ENCODE assay signal across 27 mouse cellular contexts in the genomic region with DNA sequence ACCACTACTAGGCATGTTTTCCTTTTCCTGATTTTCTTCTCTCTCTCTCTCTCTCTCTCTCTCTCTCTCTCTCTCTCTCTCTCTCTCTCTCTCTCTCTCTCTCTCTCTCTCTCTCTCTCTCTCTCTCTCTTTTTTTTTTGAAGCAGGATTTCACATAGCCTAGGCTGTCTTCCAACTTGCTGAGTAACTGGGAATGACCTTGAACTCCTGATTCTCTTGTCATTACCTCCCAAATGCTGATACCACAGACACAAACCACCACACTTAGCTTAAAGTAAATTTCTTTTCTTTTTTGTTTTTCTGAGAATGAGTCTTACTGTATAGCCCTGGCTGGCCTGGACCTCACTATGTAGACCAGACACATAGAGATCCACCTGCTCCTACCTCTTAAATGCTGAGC. TPM values are rescaled to one million over a fixed set of nuclear protein-coding genes. Genes with fewer than 3 reads are reported as not detected.
A peak's percentile ranks its signal among the peaks of the same experiment; 100 is the strongest.
DNase-seq lines count a peak whose midpoint lies in the region; ATAC-seq and TF ChIP-seq lines count a peak whose summit lies in the region.
"Had no signal": no experiment of that assay in that cellular context is flagged by ENCODE, and none has a peak within 500 bp of the region (broad histone marks: within the 10 kb centered on the region; RNA-seq: fewer than 3 reads in every experiment).

No protein-coding gene starts in this region.

- TF ChIP-seq EP300 in heart, postnatal 0 days (IDR thresholded peaks at IDR 0.05; ENCODE audit: low read depth): no peak

- no peak overlapping the region for H3K9ac ChIP-seq in heart, postnatal 0 days (replicated peaks; ENCODE audit: low read depth, low read length)
- H3K9ac ChIP-seq: embryonic facial prominence, embryonic 13.5 days; limb, embryonic 13.5 days had no signal

- ATAC-seq in heart, postnatal 0 days (ENCODE audit: insufficient read depth, low read depth): no peak
- ATAC-seq: forebrain, embryonic 14.5 days; hindbrain, postnatal 0 days; intestine, postnatal 0 days had no signal

- H3K4me2 ChIP-seq in heart, postnatal 0 days (ENCODE audit: low read depth, low read length): no peak overlapping the region
- H3K4me2 ChIP-seq: embryonic facial prominence, embryonic 13.5 days; limb, embryonic 13.5 days had no signal

- no peaks in the 10 kb centered on the region for H3K27me3 ChIP-seq in heart, postnatal 0 days (ENCODE audit: control insufficient read depth, insufficient read depth, low read length)
- H3K27me3 ChIP-seq in thymus, adult 2 months (ENCODE audit: control insufficient read depth, insufficient read depth, low read length): no peaks in the 10 kb centered on the region
- H3K27me3 ChIP-seq: embryonic facial prominence, embryonic 13.5 days; limb, embryonic 13.5 days had no signal

- H3K4me1 ChIP-seq in heart, postnatal 0 days (ENCODE audit: control insufficient read depth, insufficient read depth): peaks cover 13% of the 10 kb centered on the region
- H3K4me1 ChIP-seq in thymus, adult 2 months (replicated peaks; ENCODE audit: control insufficient read depth, insufficient read depth, low read length): peaks cover 16% of the 10 kb centered on the region

- H3K36me3 ChIP-seq in heart, postnatal 0 days (replicated peaks; ENCODE audit: control insufficient read depth, insufficient read depth, low read length): 0 out of 2 replicates have a peak, but pooled peaks cover 4% of the 10 kb centered on the region
- no peaks in the 10 kb centered on the region; the same call in 1 of the 2 replicates for H3K36me3 ChIP-seq in thymus, adult 2 months (ENCODE audit: control insufficient read depth, insufficient read depth, low read length)
- H3K36me3 ChIP-seq: embryonic facial prominence, embryonic 13.5 days; heart, embryonic 10.5 days; hindbrain, embryonic 10.5 days; limb, embryonic 13.5 days had no signal

- no peak overlapping the region for H3K4me3 ChIP-seq in heart, postnatal 0 days (ENCODE audit: low read depth, low read length)
- no peak overlapping the region for H3K4me3 ChIP-seq in thymus, adult 2 months (ENCODE audit: control insufficient read depth, insufficient read depth, low read length)
- H3K4me3 ChIP-seq: embryonic facial prominence, embryonic 13.5 days; heart, embryonic 10.5 days; hindbrain, embryonic 10.5 days; limb, embryonic 13.5 days; midbrain, embryonic 10.5 days had no signal

- no peak for TF ChIP-seq POLR2A in thymus, adult 2 months (IDR thresholded peaks at IDR 0.05; ENCODE audit: control insufficient read depth, extremely low read depth, insufficient read depth, low read length, poor library complexity)

- H3K9me3 ChIP-seq in heart, postnatal 0 days (replicated peaks; ENCODE audit: control insufficient read depth, low read length): no peaks in the 10 kb centered on the region
- H3K9me3 ChIP-seq: embryonic facial prominence, embryonic 13.5 days; heart, embryonic 10.5 days; hindbrain, embryonic 10.5 days; limb, embryonic 13.5 days; midbrain, embryonic 10.5 days had no signal

- intact Hi-C loops in heart, postnatal 25 days (cut with DNase I): loop anchor here (5.0 kb wide), 1 partner anchor 102 kb away; a partner anchor contains a TSS

- H3K27ac ChIP-seq in heart, postnatal 0 days (ENCODE audit: low read depth): peak overlapping the region; percentile 46; the same call in 1 of the 2 replicates
- peak overlapping the region; percentile 61; the same call in 1 of the 2 replicates for H3K27ac ChIP-seq in thymus, adult 2 months (ENCODE audit: control insufficient read depth, insufficient read depth, low read length)
- H3K27ac ChIP-seq: embryonic facial prominence, embryonic 13.5 days; heart, embryonic 10.5 days; hindbrain, embryonic 10.5 days; hindbrain, postnatal 0 days; limb, embryonic 13.5 days; midbrain, embryonic 10.5 days had no signal

- TF ChIP-seq CTCF in heart, postnatal 0 days (IDR thresholded peaks at IDR 0.05; ENCODE audit: low read depth): no peak
- no peak for TF ChIP-seq CTCF in thymus, adult 2 months (IDR thresholded peaks at IDR 0.05; ENCODE audit: borderline replicate concordance, control insufficient read depth, extremely low read depth, insufficient read depth, low read length, poor library complexity)

- DNase-seq in adrenal gland, postnatal 14 days: peak; percentile 46
- DNase-seq in adrenal gland, adult 18-20 months (ENCODE audit: low spot score in 2 of 2): no peak
- DNase-seq in heart, postnatal 0 days (ENCODE audit: low spot score): no peak
- DNase-seq in heart, postnatal 25 days (ENCODE audit: low spot score): no peak
- DNase-seq in thymus, adult 2 months: no peak
- DNase-seq in thymus, postnatal 14 days: no peak
- no peak for DNase-seq in cerebellum, adult 9-10 months
- DNase-seq in kidney, adult 18-20 months: no peak
- DNase-seq: cerebellum, postnatal 10 days; retina, postnatal 1 day had no signal

RNA-seq across cellular contexts. Expression of a gene that starts 4.0 kb away (rescaled TPM):
- total RNA-seq in adrenal gland, postnatal 14 days (2021): 75.6 and 77.2 TPM in 2 replicates
- 10 to 100 TPM; 74.2 to 88.0 TPM for total RNA-seq in adrenal gland, adult 18-20 months (2021)
- total RNA-seq in heart, postnatal 0 days (2014; rRNA removed; ENCODE audit: low replicate concordance): 50.3 and 54.2 TPM in 2 replicates
- polyA plus RNA-seq in heart, postnatal 0 days (2015; fragmentation: Nextera tagmentation; extraction: Ambion mirVana): 45.3 and 45.4 TPM in 2 replicates
- 100 to 1,000 TPM; 122 to 126 TPM for total RNA-seq in heart, postnatal 25 days (2021)
- polyA plus RNA-seq in thymus, adult 2 months (2012; rRNA removed): 19.7 and 21.2 TPM in 2 replicates

RNA-seq across cellular contexts. Expression of a gene that starts 15.2 kb away (rescaled TPM):
- total RNA-seq in adrenal gland, postnatal 14 days (2021): 6.2 and 6.8 TPM in 2 replicates
- 1 to 10 TPM; 5.0 to 5.6 TPM for total RNA-seq in adrenal gland, adult 18-20 months (2021)
- total RNA-seq in heart, postnatal 0 days (2014; rRNA removed; ENCODE audit: low replicate concordance): 11.1 and 18.1 TPM in 2 replicates
- polyA plus RNA-seq in heart, postnatal 0 days (2015; fragmentation: Nextera tagmentation; extraction: Ambion mirVana): 26.8 and 30.3 TPM in 2 replicates
- total RNA-seq in heart, postnatal 25 days (2021): 1 to 10 TPM; 7.4 to 8.0 TPM
- 2.5 and 3.8 TPM in 2 replicates for polyA plus RNA-seq in thymus, adult 2 months (2012; rRNA removed)

RNA-seq across cellular contexts. Expression of a gene that starts 34.4 kb away (rescaled TPM):
- total RNA-seq in adrenal gland, postnatal 14 days (2021): not detected in 2 replicates
- 1 to 10 TPM in 1 of 2 experiments, under 1 TPM in 1; 0.33 to 1.3 TPM for total RNA-seq in adrenal gland, adult 18-20 months (2021)
- total RNA-seq in heart, postnatal 0 days (2014; rRNA removed; ENCODE audit: low replicate concordance): not detected in 2 replicates
- not detected in 2 replicates for polyA plus RNA-seq in heart, postnatal 0 days (2015; fragmentation: Nextera tagmentation; extraction: Ambion mirVana)
- not detected for total RNA-seq in heart, postnatal 25 days (2021)
- polyA plus RNA-seq in thymus, adult 2 months (2012; rRNA removed): 0.23 TPM in 2 replicates
- total RNA-seq: gastrocnemius, postnatal 14 days; hindbrain, postnatal 0 days; layer of hippocampus, adult 18-20 months; layer of hippocampus, postnatal 25 days; midbrain, postnatal 0 days had no signal
- polyA plus RNA-seq: C2C12; embryonic facial prominence, embryonic 13.5 days; forebrain, embryonic 14.5 days; heart, embryonic 10.5 days; hindbrain, embryonic 10.5 days; hindbrain, postnatal 0 days; intestine, postnatal 0 days; limb, embryonic 13.5 days; midbrain, embryonic 10.5 days; midbrain, postnatal 0 days; neural tube, embryonic 11.5 days; stomach, embryonic 16.5 days; thymus, postnatal 0 days had no signal

RNA-seq across cellular contexts. Expression of a gene that starts 53.0 kb away (rescaled TPM):
- total RNA-seq in adrenal gland, postnatal 14 days (2021): not detected in 2 replicates
- total RNA-seq in adrenal gland, adult 18-20 months (2021): not detected
- total RNA-seq in heart, postnatal 0 days (2014; rRNA removed; ENCODE audit: low replicate concordance): 1.7 and 2.6 TPM in 2 replicates
- polyA plus RNA-seq in heart, postnatal 0 days (2015; fragmentation: Nextera tagmentation; extraction: Ambion mirVana): 1.9 and 3.2 TPM in 2 replicates
- total RNA-seq in heart, postnatal 25 days (2021): under 1 TPM; 0.75 to 0.95 TPM
- polyA plus RNA-seq in thymus, adult 2 months (2012; rRNA removed): 1.3 and 1.5 TPM in 2 replicates
- total RNA-seq: gastrocnemius, postnatal 14 days; hindbrain, postnatal 0 days; layer of hippocampus, adult 18-20 months; layer of hippocampus, postnatal 25 days; left cerebral cortex, postnatal 10 days; midbrain, postnatal 0 days had no signal
- polyA plus RNA-seq: hindbrain, postnatal 0 days had no signal
